Mouse (Mus musculus) MEL (cell line): Measurements from ENCODE around the gene Hexim1.

ENCODE experiments used
- CHD2 ChIP-seq: IDR thresholded peaks from 2 replicates; pipeline ENCODE4 v1.6.1; 2011; ENCODE audit warnings: low read length, improper control_type of control experiment
- CTCF ChIP-seq, 3 experiments: IDR thresholded peaks in 2 of 3; conservative IDR thresholded peaks in 1 of 3; 2 replicates each; pipeline ENCODE4 v1.5.1; 2011 to 2012; ENCODE audit warnings: low read length in 3 of 3, low read depth in 2 of 3, mild to moderate bottlenecking in 2 of 3, improper control_type of control experiment in 1 of 3, inconsistent platforms in 1 of 3, mixed read lengths in 1 of 3, moderate library complexity in 1 of 3; ENCODE audit not compliant: control insufficient read depth in 1 of 3, insufficient read depth in 1 of 3, poor library complexity in 1 of 3, severe bottlenecking in 1 of 3
- MAFK ChIP-seq: IDR thresholded peaks from 2 replicates; pipeline ENCODE4 v1.6.1; 2011; ENCODE audit warnings: low read depth, mild to moderate bottlenecking, low read length, improper control_type of control experiment, borderline replicate concordance
- NRF1 ChIP-seq: IDR thresholded peaks from 2 replicates; pipeline ENCODE4 v1.6.1; 2014; ENCODE audit warnings: low read depth, mild to moderate bottlenecking, inconsistent platforms, low read length, improper control_type of control experiment, moderate library complexity; ENCODE audit not compliant: poor library complexity, insufficient read depth, severe bottlenecking
- POLR2A ChIP-seq, 2 experiments: IDR thresholded peaks; 2 replicates each; pipeline ENCODE4 v1.6.1; 2011 to 2012; ENCODE audit warnings: low read length in 2 of 2, mild to moderate bottlenecking in 2 of 2, control low read depth in 1 of 2, improper control_type of control experiment in 1 of 2, low read depth in 1 of 2, moderate library complexity in 1 of 2; ENCODE audit not compliant: control insufficient read depth in 1 of 2, insufficient read depth in 1 of 2, poor library complexity in 1 of 2
- POLR2AphosphoS5 ChIP-seq: IDR thresholded peaks from 2 replicates; pipeline ENCODE4 v1.6.1; 2012; ENCODE audit warnings: low read depth, borderline replicate concordance, mild to moderate bottlenecking, inconsistent platforms, low read length, moderate library complexity, mixed read lengths
- ZC3H11A ChIP-seq: IDR thresholded peaks from 2 replicates; pipeline ENCODE4 v1.6.1; 2012; ENCODE audit warnings: low read depth, mild to moderate bottlenecking, inconsistent platforms, low read length, improper control_type of control experiment

- TF ChIP-seq CHD2: no peak
- no peak for TF ChIP-seq POLR2AphosphoS5
- TF ChIP-seq ZC3H11A: no peak
- no peak for TF ChIP-seq MAFK
- no peak for TF ChIP-seq CTCF (IDR thresholded peaks at IDR 0.05 in 2 of 3, conservative IDR thresholded peaks at IDR 0.05 in 1 of 3; ENCODE audit: control insufficient read depth in 1 of 3, insufficient read depth in 1 of 3, low read depth in 2 of 3, low read length in 3 of 3, poor library complexity in 1 of 3, severe bottlenecking in 1 of 3)
- TF ChIP-seq POLR2A (IDR thresholded peaks at IDR 0.05; ENCODE audit: control insufficient read depth in 1 of 2, insufficient read depth in 1 of 2, low read depth in 1 of 2, low read length in 2 of 2, poor library complexity in 1 of 2): no peak
- TF ChIP-seq NRF1: no peak
These were observed 37.9 kb upstream of the Hexim1 start for GRCm38 (mm10) chr11:103078131-103078530.
